Mouse (Mus musculus) ovary, postnatal 14 days (tissue): ENCODE data around the gene Gli3.
A peak's percentile ranks its signal among the peaks of the same experiment; 100 is the strongest.

Experiments
- DNase-seq: peaks from one replicate; pipeline ENCODE4 v3.0.0; 2022; ENCODE audit warnings: low spot score

Gli3 gene

GRCm38 (mm10) chr13:15722766-15723379 is 259.8 kb downstream of the Gli3 start:
- DNase-seq = no peak

GRCm38 (mm10) chr13:15724723-15725122 is 261.7 kb downstream of the Gli3 start:
- DNase-seq = no peak

- peak; percentile 71 for DNase-seq
These were observed 278.7 kb downstream of the Gli3 start for GRCm38 (mm10) chr13:15741771-15742170.

- no peak for DNase-seq
These were observed 279.3 kb downstream of the Gli3 start for GRCm38 (mm10) chr13:15742308-15742707.

- no peak for DNase-seq
These were observed 279.7 kb downstream of the Gli3 start for GRCm38 (mm10) chr13:15742777-15743176.

- DNase-seq = peak; percentile 73
These were observed 296.0 kb downstream of the Gli3 start for GRCm38 (mm10) chr13:15758835-15759632.

- no peak for DNase-seq
These were observed 296.8 kb downstream of the Gli3 start for GRCm38 (mm10) chr13:15759633-15760441.

GRCm38 (mm10) chr13:15762291-15762690 is 299.3 kb downstream of the Gli3 start:
- DNase-seq = no peak

GRCm38 (mm10) chr13:15762901-15763417 is 299.9 kb downstream of the Gli3 start:
- DNase-seq = peak; percentile 33

GRCm38 (mm10) chr13:15777624-15778023 is 314.6 kb downstream of the Gli3 start:
- DNase-seq = no peak
